Mouse (Mus musculus) liver, embryonic 11.5 days (tissue): ENCODE measurements around the gene Mknk1. TPM values are rescaled to one million over a fixed set of nuclear protein-coding genes. Genes with fewer than 3 reads are reported as not detected.

Experiments
- ATAC-seq: fragments of 200-750 bp; cut with Nextera tagmentation; replicated peaks from 2 replicates; pipeline ENCODE4 v1.8.0; 2017; ENCODE audit warnings: moderate number of reproducible peaks, mild to moderate bottlenecking, moderate TSS enrichment, moderate library complexity; ENCODE audit not compliant: low FRiP score
- DNase-seq: peaks from one replicate; pipeline ENCODE4 v3.0.0-alpha.2; 2017; ENCODE audit warnings: low spot score
- H3K27ac ChIP-seq: fragments of 300-500 bp; sonication (generic); 2 replicates; pipeline ENCODE4 v1.5.1; 2014; ENCODE audit warnings: mild to moderate bottlenecking, low read depth, low read length, control low read depth
- H3K27me3 ChIP-seq: fragments of 300-500 bp; sonication (generic); replicated peaks from 2 replicates; pipeline ENCODE4 v1.6.1; 2014; ENCODE audit warnings: low read length, mixed read lengths; ENCODE audit not compliant: control insufficient read depth, insufficient read depth
- H3K36me3 ChIP-seq: fragments of 300-500 bp; sonication (generic); 2 replicates; pipeline ENCODE4 v1.6.1; 2014; ENCODE audit warnings: mild to moderate bottlenecking, low read length, moderate library complexity, mixed read lengths; ENCODE audit not compliant: control insufficient read depth, insufficient read depth
- H3K4me1 ChIP-seq: fragments of 300-500 bp; sonication (generic); replicated peaks from 2 replicates; pipeline ENCODE4 v1.6.1; 2014; ENCODE audit warnings: low read length, mixed read lengths; ENCODE audit not compliant: control insufficient read depth, insufficient read depth
- H3K4me2 ChIP-seq: fragments of 300-500 bp; sonication (generic); 2 replicates; pipeline ENCODE4 v1.6.1; 2014; ENCODE audit warnings: mild to moderate bottlenecking, control low read depth, moderate library complexity
- H3K4me3 ChIP-seq: fragments of 300-500 bp; sonication (generic); 2 replicates; pipeline ENCODE4 v1.5.1; 2014; ENCODE audit warnings: low read depth, low read length, control low read depth
- H3K9ac ChIP-seq: fragments of 300-500 bp; sonication (generic); 2 replicates; pipeline ENCODE4 v1.6.1; 2014; ENCODE audit warnings: low read depth, low read length, control low read depth
- H3K9me3 ChIP-seq: fragments of 300-500 bp; sonication (generic); 2 replicates; pipeline ENCODE4 v1.6.1; 2016; ENCODE audit warnings: low read length, inconsistent platforms, mixed read lengths; ENCODE audit not compliant: control insufficient read depth
- WGBS: fragments of 180-500 bp; shearing (Covaris S2); extraction: QIAGEN DNeasy Blood & Tissue Kit; methylation state at CpG from one replicate; pipeline ENCODE4 v1.1.7; 2014; 5-methylcytosine and 5-hydroxymethylcytosine counted together
- polyA plus RNA-seq: library from polyadenylated mRNA; unstranded; fragments of >200 nt; fragmentation: Nextera tagmentation; extraction: Ambion mirVana; gene quantifications from 2 replicates; pipeline ENCODE4 v1.2.1, GENCODE M21; 2014

Gene Mknk1
- polyA plus RNA-seq, 1 experiment from 2014 or later, result 46.9 TPM

- Histone ChIP-seq H3K9me3 (no peaks in the 10 kb centered on the region), H3K4me1 (no peaks in the 10 kb centered on the region; the same call in 1 of the 2 replicates), H3K4me3 (no peak overlapping the region), H3K27me3 (peaks cover 40% of the 10 kb centered on the region), H3K9ac (no peak overlapping the region), H3K36me3 (no peaks in the 10 kb centered on the region), H3K27ac (no peak overlapping the region), H3K4me2 (no peak overlapping the region)
- no peak for ATAC-seq
- WGBS, result 33% methylated on average over 7 of the region's 7 CpGs
- no peak for DNase-seq
These were observed 69.6 kb downstream of the Mknk1 start for GRCm38 (mm10) chr4:115908641-115909040.

GRCm38 (mm10) chr4:115911586-115911985 is 72.6 kb downstream of the Mknk1 start:
- Histone ChIP-seq H3K4me2 (no peak overlapping the region), H3K9me3 (no peaks in the 10 kb centered on the region), H3K4me3 (no peak overlapping the region), H3K27me3 (peaks cover 31% of the 10 kb centered on the region), H3K9ac (no peak overlapping the region), H3K36me3 (no peaks in the 10 kb centered on the region), H3K27ac (no peak overlapping the region), H3K4me1 (no peaks in the 10 kb centered on the region; the same call in 1 of the 2 replicates)
- no peak for DNase-seq
- no peak for ATAC-seq
- 16% methylated on average over 4 of the region's 4 CpGs for WGBS

- H3K4me1 ChIP-seq, result no peaks in the 10 kb centered on the region
- H3K9me3 ChIP-seq, result no peaks in the 10 kb centered on the region
- no peaks in the 10 kb centered on the region for H3K36me3 ChIP-seq
- H3K27ac ChIP-seq, result no peak overlapping the region
- no peak overlapping the region for H3K4me3 ChIP-seq
- no peak overlapping the region for H3K4me2 ChIP-seq
- ATAC-seq, result no peak
- H3K27me3 ChIP-seq, result peaks cover 38% of the 10 kb centered on the region
- H3K9ac ChIP-seq, result no peak overlapping the region
- DNase-seq, result no peak
- WGBS, result 74% methylated on average over 16 of the region's 16 CpGs
These were observed 80.9 kb downstream of the Mknk1 start for GRCm38 (mm10) chr4:115919911-115920310.

GRCm38 (mm10) chr4:115922688-115923087 is 83.7 kb downstream of the Mknk1 start:
- H3K4me3 ChIP-seq, result no peak overlapping the region
- H3K9ac ChIP-seq, result no peak overlapping the region
- H3K4me2 ChIP-seq, result no peak overlapping the region
- H3K27me3 ChIP-seq, result peaks cover 33% of the 10 kb centered on the region
- no peaks in the 10 kb centered on the region for H3K36me3 ChIP-seq
- no peaks in the 10 kb centered on the region for H3K9me3 ChIP-seq
- H3K27ac ChIP-seq, result no peak overlapping the region
- no peaks in the 10 kb centered on the region for H3K4me1 ChIP-seq
- ATAC-seq (no peak), DNase-seq (no peak)
- 76% methylated on average over 5 of the region's 5 CpGs for WGBS

GRCm38 (mm10) chr4:115923262-115923880 is 84.4 kb downstream of the Mknk1 start:
- Histone ChIP-seq H3K36me3 (no peaks in the 10 kb centered on the region), H3K9me3 (no peaks in the 10 kb centered on the region), H3K4me2 (no peak overlapping the region), H3K4me3 (no peak overlapping the region), H3K4me1 (no peaks in the 10 kb centered on the region), H3K27ac (no peak overlapping the region), H3K27me3 (peaks cover 31% of the 10 kb centered on the region), H3K9ac (no peak overlapping the region)
- DNase-seq (no peak), ATAC-seq (no peak)
- 70% methylated on average over 16 of the region's 16 CpGs for WGBS

GRCm38 (mm10) chr4:115927637-115928036 is 88.6 kb downstream of the Mknk1 start:
- H3K9me3 ChIP-seq, result no peaks in the 10 kb centered on the region

More at GRCm38 (mm10) chr4:115927637-115928036, 88.6 kb downstream of the Mknk1 start:
- H3K4me1 ChIP-seq, result no peaks in the 10 kb centered on the region
- no peak overlapping the region for H3K9ac ChIP-seq
- no peak for DNase-seq
- no peak overlapping the region for H3K4me3 ChIP-seq
- H3K27ac ChIP-seq, result no peak overlapping the region
- no peaks in the 10 kb centered on the region for H3K36me3 ChIP-seq
- whole genome bisulfite sequencing, result 51% methylated on average over 7 of the region's 7 CpGs
- peaks cover 66% of the 10 kb centered on the region for H3K27me3 ChIP-seq
- ATAC-seq, result no peak
- H3K4me2 ChIP-seq, result no peak overlapping the region

Other genes with a start within 250 kb of the Mknk1 start
- not detected in 2 replicates for gene Cyp4a32, start 238.2 kb upstream of the Mknk1 start, polyA plus RNA-seq
- 0.71 TPM in 2 replicates for gene Cyp4b1, start 191.5 kb upstream of the Mknk1 start, polyA plus RNA-seq
- gene Efcab14, start 101.5 kb upstream of the Mknk1 start, polyA plus RNA-seq, result 34.9 and 38.7 TPM in 2 replicates
- 0.22 TPM in 1 of 2 replicates, not detected in the other for gene Tex38, start 58.2 kb upstream of the Mknk1 start, polyA plus RNA-seq
- gene Atpaf1, start 54.4 kb upstream of the Mknk1 start, polyA plus RNA-seq, result 42.1 and 48.7 TPM in 2 replicates
- 9.7 and 9.8 TPM in 2 replicates for gene Mob3c, start 11.1 kb upstream of the Mknk1 start, polyA plus RNA-seq
- gene Kncn, start 45.2 kb downstream of the Mknk1 start, polyA plus RNA-seq, result not detected in 2 replicates
- not detected in 2 replicates for gene 6430628N08Rik, start 51.5 kb downstream of the Mknk1 start, polyA plus RNA-seq
- gene Dmbx1, start 100.7 kb downstream of the Mknk1 start, polyA plus RNA-seq, result not detected in 2 replicates
- 3.9 and 4.7 TPM in 2 replicates for gene Faah, start 178.7 kb downstream of the Mknk1 start, polyA plus RNA-seq
- 17.8 and 19.5 TPM in 2 replicates for gene Nsun4, start 214.7 kb downstream of the Mknk1 start, polyA plus RNA-seq
- 483 and 529 TPM in 2 replicates for gene Uqcrh, start 235.9 kb downstream of the Mknk1 start, polyA plus RNA-seq
- 67.6 and 70.8 TPM in 2 replicates for gene Lrrc41, start 236.1 kb downstream of the Mknk1 start, polyA plus RNA-seq